Mouse (Mus musculus): Measurements from ENCODE around the gene Il1rapl1. TPM values are rescaled to one million over a fixed set of nuclear protein-coding genes. Genes with fewer than 3 reads are reported as not detected.

The Il1rapl1 gene
- polyA plus RNA-seq, 1 experiment from 2014 or later, result 5.8 TPM

DNA sequence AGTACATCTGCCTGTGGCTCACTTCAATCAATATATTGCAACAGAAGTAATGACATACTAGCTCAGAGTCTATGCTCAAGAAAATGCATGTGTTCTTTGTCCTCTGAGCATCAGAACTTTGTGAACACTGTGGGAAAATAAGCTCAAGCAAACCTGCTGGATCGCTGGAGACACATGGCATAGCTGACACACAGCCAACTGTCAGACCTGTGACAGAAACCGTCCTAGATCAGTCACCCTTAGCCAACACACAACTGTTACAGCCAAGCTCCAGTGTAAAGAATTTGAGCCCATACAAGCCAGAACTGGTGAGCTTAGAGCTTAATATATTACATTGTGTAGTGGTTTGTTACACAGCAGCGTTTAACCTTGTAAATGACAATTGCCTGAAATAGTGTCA lies 45.1 kb downstream of the Il1rapl1 start:
- WGBS, result 78% methylated on average over 3 of the region's 3 CpGs
- Histone ChIP-seq H3K36me3 (no peaks in the 10 kb centered on the region), H3K9ac (replicated peaks) (no peak overlapping the region), H3K4me3 (replicated peaks) (no peak overlapping the region), H3K4me1 (no peaks in the 10 kb centered on the region), H3K4me2 (no peak overlapping the region), H3K27ac (replicated peaks) (no peak overlapping the region), H3K27me3 (replicated peaks) (no peaks in the 10 kb centered on the region), H3K9me3 (replicated peaks) (no peaks in the 10 kb centered on the region)
- ATAC-seq (ENCODE audit: low FRiP score), result no peak

DNA sequence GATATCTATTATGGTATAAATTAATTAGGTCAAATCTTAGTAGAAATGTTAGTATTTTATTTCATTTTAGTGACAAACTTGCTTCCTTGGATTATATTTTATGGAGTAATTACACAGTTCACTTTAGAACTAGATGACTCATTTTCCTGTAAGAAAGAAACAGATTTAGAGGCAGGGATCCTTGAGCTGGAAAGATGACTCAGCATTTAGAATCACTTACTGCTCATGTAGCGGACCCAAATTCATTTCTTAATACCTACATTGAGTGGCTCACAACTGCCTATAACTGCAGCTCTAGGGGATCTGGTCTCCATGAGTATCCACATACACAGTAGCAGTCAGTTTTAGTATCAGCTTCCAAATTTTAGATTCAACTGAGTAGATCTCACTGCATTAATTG lies 71.9 kb downstream of the Il1rapl1 start:
- H3K4me3 ChIP-seq (replicated peaks), result no peak overlapping the region
- ATAC-seq (ENCODE audit: low FRiP score), result no peak
- 94% methylated on average over 1 of the region's 1 CpGs for WGBS
- no peak overlapping the region for H3K27ac ChIP-seq (replicated peaks)
- H3K36me3 ChIP-seq, result no peaks in the 10 kb centered on the region
- H3K4me2 ChIP-seq, result no peak overlapping the region
- H3K9ac ChIP-seq (replicated peaks), result no peak overlapping the region
- H3K27me3 ChIP-seq (replicated peaks), result no peaks in the 10 kb centered on the region
- no peaks in the 10 kb centered on the region for H3K9me3 ChIP-seq (replicated peaks)
- H3K4me1 ChIP-seq, result no peaks in the 10 kb centered on the region

DNA sequence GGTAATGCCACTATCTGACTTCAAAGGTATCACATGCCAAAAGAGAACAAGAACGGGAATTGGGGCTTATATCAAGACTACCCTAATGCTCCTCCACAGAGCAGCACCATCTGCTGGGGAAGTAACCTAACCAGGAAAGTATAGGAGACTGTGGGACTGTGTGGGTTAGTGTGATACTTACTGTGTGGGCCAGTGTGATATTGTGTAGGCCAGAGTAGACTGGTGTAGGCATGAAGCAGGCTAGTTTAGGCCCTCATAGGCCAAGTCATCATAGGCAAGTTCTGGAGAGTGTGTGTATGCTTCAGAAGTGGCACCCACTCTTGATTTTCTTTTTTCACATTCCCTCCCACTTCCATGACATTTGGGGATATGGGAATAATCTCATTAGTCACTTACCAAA lies 76.5 kb downstream of the Il1rapl1 start:
- 60% methylated on average over 1 of the region's 1 CpGs for WGBS
- ATAC-seq (ENCODE audit: low FRiP score), result no peak
- Histone ChIP-seq H3K4me3 (replicated peaks) (no peak overlapping the region), H3K4me1 (no peaks in the 10 kb centered on the region), H3K27me3 (replicated peaks) (no peaks in the 10 kb centered on the region), H3K9me3 (replicated peaks) (no peaks in the 10 kb centered on the region), H3K9ac (replicated peaks) (no peak overlapping the region), H3K36me3 (no peaks in the 10 kb centered on the region), H3K4me2 (no peak overlapping the region), H3K27ac (replicated peaks) (no peak overlapping the region)

DNA sequence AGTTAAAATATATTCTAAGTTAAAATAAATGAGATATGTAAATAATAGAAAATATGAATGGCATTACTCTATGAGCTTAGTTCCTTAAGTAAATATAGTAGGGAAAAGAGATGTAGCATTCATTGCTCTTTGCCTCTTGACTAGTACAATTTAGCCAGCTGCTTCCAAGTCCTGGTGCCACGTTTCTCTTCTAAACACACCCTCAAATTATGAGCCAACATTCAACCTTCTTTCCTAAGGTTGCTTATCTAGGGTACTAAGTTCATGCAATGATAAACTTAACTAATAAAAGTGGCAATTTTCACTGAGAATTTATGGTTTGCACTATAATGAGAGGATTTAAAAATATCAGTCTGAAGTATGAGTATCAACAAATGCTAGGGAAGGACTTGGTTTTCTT lies 218.3 kb downstream of the Il1rapl1 start:
- no peak overlapping the region for H3K4me3 ChIP-seq (replicated peaks)
- H3K27ac ChIP-seq (replicated peaks), result no peak overlapping the region
- H3K27me3 ChIP-seq (replicated peaks), result no peaks in the 10 kb centered on the region
- no peaks in the 10 kb centered on the region for H3K36me3 ChIP-seq
- no peaks in the 10 kb centered on the region for H3K9me3 ChIP-seq (replicated peaks)
- H3K4me2 ChIP-seq, result no peak overlapping the region
- ATAC-seq (ENCODE audit: low FRiP score), result no peak
- no peaks in the 10 kb centered on the region for H3K4me1 ChIP-seq
- no peak overlapping the region for H3K9ac ChIP-seq (replicated peaks)
- WGBS, result 82% methylated on average over 1 of the region's 1 CpGs

DNA sequence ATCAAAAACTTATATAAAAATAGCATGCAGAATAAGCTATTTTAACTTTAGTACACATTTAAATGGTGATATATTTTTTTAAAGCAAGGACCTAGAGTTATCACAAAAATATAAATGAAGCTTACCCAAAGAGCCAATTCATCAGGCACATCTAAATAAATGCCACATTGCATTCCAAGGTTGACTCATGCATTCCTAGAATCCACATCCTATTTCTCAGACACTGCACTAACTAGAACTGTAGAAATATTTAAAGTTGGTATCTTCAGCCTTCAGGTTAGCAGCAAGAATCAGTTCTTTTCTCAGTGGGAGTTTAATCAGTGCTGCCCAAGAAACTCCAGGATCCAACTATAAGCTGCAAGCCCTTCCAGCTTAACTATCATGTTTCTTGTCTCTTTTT lies 223.5 kb downstream of the Il1rapl1 start:
- Histone ChIP-seq H3K4me1 (no peaks in the 10 kb centered on the region), H3K4me2 (no peak overlapping the region), H3K27ac (replicated peaks) (no peak overlapping the region), H3K9ac (replicated peaks) (no peak overlapping the region), H3K27me3 (replicated peaks) (no peaks in the 10 kb centered on the region), H3K9me3 (replicated peaks) (no peaks in the 10 kb centered on the region), H3K36me3 (no peaks in the 10 kb centered on the region), H3K4me3 (replicated peaks) (no peak overlapping the region)
- ATAC-seq (ENCODE audit: low FRiP score), result no peak

DNA sequence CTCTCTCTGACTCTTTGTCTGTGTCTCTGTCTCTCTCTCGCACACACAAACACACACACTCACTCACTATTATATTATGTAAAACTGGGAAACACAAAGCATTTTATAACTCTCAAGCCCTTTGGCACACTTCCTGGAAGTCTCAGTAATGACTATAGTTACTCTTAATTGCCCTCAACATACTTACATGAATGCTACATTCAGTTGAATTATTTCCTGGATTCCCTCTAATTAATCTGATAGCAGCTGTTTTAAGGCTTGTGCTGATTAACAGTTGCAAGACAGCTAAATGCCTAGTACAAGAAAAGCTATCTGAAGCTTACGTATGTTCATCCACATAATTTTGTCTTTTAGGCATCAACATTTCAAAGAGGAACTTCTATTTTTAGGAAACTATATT lies 261.3 kb downstream of the Il1rapl1 start:
- Histone ChIP-seq H3K4me2 (no peak overlapping the region), H3K4me3 (replicated peaks) (no peak overlapping the region), H3K4me1 (no peaks in the 10 kb centered on the region), H3K27ac (replicated peaks) (no peak overlapping the region), H3K27me3 (replicated peaks) (no peaks in the 10 kb centered on the region), H3K9me3 (replicated peaks) (no peaks in the 10 kb centered on the region), H3K36me3 (no peaks in the 10 kb centered on the region), H3K9ac (replicated peaks) (no peak overlapping the region)
- no peak for ATAC-seq (ENCODE audit: low FRiP score)
- 46% methylated on average over 2 of the region's 2 CpGs for WGBS

DNA sequence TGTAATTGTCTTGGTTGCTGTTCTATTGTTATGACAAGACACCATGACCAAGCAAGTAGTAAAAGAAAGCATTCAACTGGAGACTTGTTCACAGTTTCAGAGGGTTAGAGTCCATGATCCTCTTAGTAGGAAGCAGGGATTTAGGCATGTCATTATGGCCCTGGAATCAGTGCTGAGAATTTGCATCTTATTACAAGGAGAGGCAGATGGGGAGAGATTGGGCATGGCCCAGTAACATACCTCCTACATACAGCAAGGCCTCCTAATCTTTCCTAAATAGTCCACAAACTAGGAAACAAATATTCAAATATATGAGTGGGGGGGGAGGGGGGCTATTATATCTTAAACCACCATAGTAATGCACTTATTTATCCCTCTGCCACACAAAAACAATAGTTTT lies 301.6 kb downstream of the Il1rapl1 start:
- Histone ChIP-seq H3K9ac (replicated peaks) (no peak overlapping the region), H3K4me2 (no peak overlapping the region), H3K4me3 (replicated peaks) (no peak overlapping the region), H3K36me3 (no peaks in the 10 kb centered on the region), H3K9me3 (replicated peaks) (no peaks in the 10 kb centered on the region), H3K27me3 (replicated peaks) (no peaks in the 10 kb centered on the region), H3K4me1 (no peaks in the 10 kb centered on the region), H3K27ac (replicated peaks) (no peak overlapping the region)
- no peak for ATAC-seq (ENCODE audit: low FRiP score)

DNA sequence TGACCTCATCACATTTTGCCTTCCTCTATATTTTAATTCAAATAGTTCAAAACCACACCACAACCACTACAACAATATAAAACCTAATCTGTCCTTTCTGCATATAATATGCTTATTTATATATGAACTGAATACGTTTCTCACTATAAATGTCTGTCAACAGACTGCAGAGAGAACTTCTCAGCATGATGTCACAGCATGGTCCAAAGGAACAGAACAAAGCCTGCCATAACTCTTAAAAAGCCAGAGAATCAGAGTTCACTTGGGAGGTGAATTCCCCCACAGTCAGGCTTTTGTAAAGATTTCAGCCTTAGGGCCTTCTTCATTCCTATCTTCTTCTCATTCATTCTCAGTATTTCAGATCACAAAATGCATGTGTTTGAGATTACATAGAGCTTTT lies 307.7 kb downstream of the Il1rapl1 start:
- no peak overlapping the region for H3K4me3 ChIP-seq (replicated peaks)

DNA sequence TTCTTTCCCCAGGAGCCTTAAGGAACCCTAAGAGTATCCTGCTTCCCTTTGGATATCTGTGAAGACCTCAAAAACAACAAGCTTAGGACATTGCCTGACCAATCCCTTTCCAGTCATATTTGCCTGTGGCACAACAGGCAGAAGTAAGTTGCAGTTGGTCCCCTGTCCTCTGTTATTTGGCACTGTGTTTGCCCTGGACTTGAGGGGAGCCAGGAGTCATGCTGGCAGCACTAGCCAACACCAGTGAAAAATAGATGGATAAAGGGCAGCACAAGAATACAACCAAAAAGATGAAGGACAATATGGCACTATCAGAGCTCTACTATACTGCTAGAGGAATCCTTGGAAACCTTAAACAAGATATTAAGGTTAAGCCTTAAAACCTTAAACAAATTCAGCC lies 322.4 kb downstream of the Il1rapl1 start:
- Histone ChIP-seq H3K36me3 (no peaks in the 10 kb centered on the region), H3K4me1 (no peaks in the 10 kb centered on the region), H3K9ac (replicated peaks) (no peak overlapping the region), H3K27me3 (replicated peaks) (no peaks in the 10 kb centered on the region), H3K4me2 (no peak overlapping the region), H3K27ac (replicated peaks) (no peak overlapping the region), H3K9me3 (replicated peaks) (no peaks in the 10 kb centered on the region), H3K4me3 (replicated peaks) (no peak overlapping the region)
- no peak for ATAC-seq (ENCODE audit: low FRiP score)

More for the DNA sequence above, 307.7 kb downstream of the Il1rapl1 start:
- H3K9me3 ChIP-seq (replicated peaks), result no peaks in the 10 kb centered on the region
- H3K9ac ChIP-seq (replicated peaks), result no peak overlapping the region
- no peaks in the 10 kb centered on the region for H3K4me1 ChIP-seq
- H3K36me3 ChIP-seq, result no peaks in the 10 kb centered on the region
- no peak overlapping the region for H3K27ac ChIP-seq (replicated peaks)
- H3K4me2 ChIP-seq, result no peak overlapping the region
- 29% methylated on average over 1 of the region's 1 CpGs for WGBS
- H3K27me3 ChIP-seq (replicated peaks), result no peaks in the 10 kb centered on the region
- ATAC-seq (ENCODE audit: low FRiP score), result no peak

DNA sequence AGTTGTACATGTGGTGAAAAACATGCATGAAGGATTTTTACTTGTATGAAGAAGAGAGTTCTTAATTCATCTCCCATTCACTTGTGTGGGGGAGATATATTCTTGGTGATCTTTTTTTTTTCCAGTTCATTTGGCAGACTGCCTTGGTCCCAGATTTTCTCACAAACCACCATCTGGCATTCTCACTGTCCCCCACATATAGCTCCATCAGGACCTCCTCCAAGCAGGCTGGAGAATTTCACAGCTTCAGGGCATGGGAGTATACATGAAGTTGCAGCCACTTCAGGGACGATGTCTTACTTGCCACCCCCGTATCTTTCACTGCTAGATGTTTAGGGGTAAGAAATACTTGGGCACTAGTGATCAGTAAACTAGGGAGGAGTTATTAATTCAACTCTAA lies 404.9 kb downstream of the Il1rapl1 start:
- H3K27ac ChIP-seq (replicated peaks), result no peak overlapping the region
- H3K4me2 ChIP-seq, result no peak overlapping the region
- no peaks in the 10 kb centered on the region for H3K36me3 ChIP-seq
- no peak for ATAC-seq (ENCODE audit: low FRiP score)
- no peak overlapping the region for H3K9ac ChIP-seq (replicated peaks)
- H3K4me3 ChIP-seq (replicated peaks), result no peak overlapping the region
- H3K9me3 ChIP-seq (replicated peaks), result no peaks in the 10 kb centered on the region
- H3K27me3 ChIP-seq (replicated peaks), result no peaks in the 10 kb centered on the region
- 79% methylated on average over 2 of the region's 2 CpGs for WGBS
- H3K4me1 ChIP-seq, result no peaks in the 10 kb centered on the region

DNA sequence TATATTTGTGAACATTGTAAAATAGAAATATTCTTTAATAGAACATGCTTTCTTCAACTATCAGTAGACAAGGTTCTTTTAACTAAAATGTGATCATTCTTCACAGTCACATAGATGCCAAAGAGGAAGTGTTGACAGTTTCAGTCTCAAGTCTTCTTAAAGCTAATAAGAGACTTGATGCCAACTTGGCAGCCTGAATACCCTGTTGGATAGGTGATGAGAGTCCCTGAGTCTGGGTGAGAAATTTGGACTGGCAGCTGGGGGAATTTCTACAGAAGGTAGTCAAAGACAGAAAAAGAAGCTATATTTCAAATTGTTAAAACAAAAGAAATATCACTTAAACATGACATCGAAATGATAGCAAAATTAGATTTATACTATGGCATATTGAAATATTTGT lies 451.6 kb downstream of the Il1rapl1 start:
- Histone ChIP-seq H3K27ac (replicated peaks) (no peak overlapping the region), H3K9me3 (replicated peaks) (no peaks in the 10 kb centered on the region), H3K9ac (replicated peaks) (no peak overlapping the region), H3K4me3 (replicated peaks) (no peak overlapping the region), H3K4me1 (no peaks in the 10 kb centered on the region), H3K27me3 (replicated peaks) (no peaks in the 10 kb centered on the region), H3K36me3 (no peaks in the 10 kb centered on the region), H3K4me2 (no peak overlapping the region)
- ATAC-seq (ENCODE audit: low FRiP score), result no peak
- WGBS, result 85% methylated on average over 1 of the region's 1 CpGs

DNA sequence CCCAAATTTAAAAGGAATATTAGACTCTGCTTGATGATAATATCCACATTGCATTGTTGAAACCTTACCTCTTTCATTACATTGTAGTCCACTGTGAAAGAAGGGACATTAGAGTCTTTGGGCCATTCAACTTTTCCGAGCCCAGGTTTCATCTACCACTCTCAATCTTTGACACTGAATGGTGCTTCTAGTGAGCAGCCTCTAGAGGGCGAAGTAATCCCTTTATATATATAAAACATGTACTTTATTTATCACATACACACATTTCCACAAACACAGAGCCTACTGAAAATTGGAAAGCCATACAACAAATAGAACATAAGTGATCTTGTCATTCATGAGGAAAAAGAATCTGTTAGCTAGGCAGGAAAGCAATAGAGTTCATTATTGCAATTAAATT lies 459.8 kb downstream of the Il1rapl1 start:
- Histone ChIP-seq H3K9ac (replicated peaks) (no peak overlapping the region), H3K36me3 (no peaks in the 10 kb centered on the region), H3K4me3 (replicated peaks) (no peak overlapping the region), H3K4me1 (no peaks in the 10 kb centered on the region), H3K4me2 (no peak overlapping the region), H3K9me3 (replicated peaks) (no peaks in the 10 kb centered on the region), H3K27me3 (replicated peaks) (no peaks in the 10 kb centered on the region), H3K27ac (replicated peaks) (no peak overlapping the region)
- WGBS, result 37% methylated on average over 2 of the region's 2 CpGs
- ATAC-seq (ENCODE audit: low FRiP score), result no peak

DNA sequence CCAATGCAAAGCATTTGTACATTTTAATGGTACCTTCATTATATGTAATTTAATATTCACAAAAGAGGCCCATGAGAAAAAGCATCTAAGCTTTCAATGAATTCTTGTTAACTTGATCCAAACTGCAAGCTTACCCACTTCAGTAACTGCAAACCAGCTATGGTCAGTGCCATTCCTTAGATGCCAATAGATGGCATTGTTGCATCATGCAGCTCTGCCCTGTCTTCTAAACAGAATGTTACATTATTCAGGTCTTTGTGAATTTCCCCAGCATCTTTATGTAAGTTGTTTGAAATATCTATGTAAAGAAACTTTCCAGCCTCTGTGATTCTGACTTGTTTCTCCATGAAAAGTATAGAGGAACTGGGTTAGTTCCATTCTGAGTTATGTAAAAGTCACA lies 514.5 kb downstream of the Il1rapl1 start:
- Histone ChIP-seq H3K9ac (replicated peaks) (no peak overlapping the region), H3K36me3 (no peaks in the 10 kb centered on the region), H3K9me3 (replicated peaks) (no peaks in the 10 kb centered on the region), H3K4me1 (no peaks in the 10 kb centered on the region), H3K4me2 (no peak overlapping the region), H3K4me3 (replicated peaks) (no peak overlapping the region), H3K27ac (replicated peaks) (no peak overlapping the region), H3K27me3 (replicated peaks) (no peaks in the 10 kb centered on the region)
- ATAC-seq (ENCODE audit: low FRiP score), result no peak

All from neural tube, embryonic 15.5 days (tissue).